Mouse (Mus musculus): Measurements from ENCODE around the gene Gm10031. TPM values are rescaled to one million over a fixed set of nuclear protein-coding genes. Genes with fewer than 3 reads are reported as not detected.

The Gm10031 gene
- polyA plus RNA-seq, 1 experiment from 2014 or later: 0.42 TPM

- peak; percentile 56 for TF ChIP-seq CTCF (IDR thresholded peaks at IDR 0.05; ENCODE audit: low read depth)
- 43% methylated on average over 4 of the region's 4 CpGs for WGBS
- no peaks in the 10 kb centered on the region for H3K4me1 ChIP-seq (ENCODE audit: insufficient read depth)
- H3K36me3 ChIP-seq (ENCODE audit: insufficient read depth): no peaks in the 10 kb centered on the region
- no peaks in the 10 kb centered on the region for H3K27me3 ChIP-seq (ENCODE audit: insufficient read depth, low read length)
- no peaks in the 10 kb centered on the region for H3K9me3 ChIP-seq (ENCODE audit: low read depth, low read length)
- no peak overlapping the region for H3K9ac ChIP-seq
- H3K4me3 ChIP-seq (ENCODE audit: low read depth, low read length): no peak overlapping the region
- ATAC-seq (ENCODE audit: insufficient read depth) (peak; percentile 66; the same call in 1 of the 2 replicates), DNase-seq (peak; percentile 67)
- H3K4me2 ChIP-seq: no peak overlapping the region
- no peak overlapping the region for H3K27ac ChIP-seq (ENCODE audit: low read depth)
Measured at GRCm38 (mm10) chr1:156539787-156540560, 16.2 kb downstream of the Gm10031 start.

GRCm38 (mm10) chr1:156543999-156544398 is 20.2 kb downstream of the Gm10031 start:
- TF ChIP-seq CTCF (IDR thresholded peaks at IDR 0.05; ENCODE audit: low read depth): no peak
- Histone ChIP-seq H3K27ac (ENCODE audit: low read depth) (no peak overlapping the region), H3K4me1 (ENCODE audit: insufficient read depth) (no peaks in the 10 kb centered on the region), H3K9ac (no peak overlapping the region), H3K27me3 (ENCODE audit: insufficient read depth, low read length) (no peaks in the 10 kb centered on the region), H3K4me2 (no peak overlapping the region), H3K36me3 (ENCODE audit: insufficient read depth) (no peaks in the 10 kb centered on the region), H3K9me3 (ENCODE audit: low read depth, low read length) (no peaks in the 10 kb centered on the region), H3K4me3 (ENCODE audit: low read depth, low read length) (no peak overlapping the region)
- ATAC-seq (ENCODE audit: insufficient read depth) (no peak), DNase-seq (peak; percentile 23)
- WGBS: 13% methylated on average over 12 of the region's 12 CpGs

- DNase-seq: peak; percentile 95
- 7% methylated on average over 57 of the region's 60 CpGs for WGBS
- Histone ChIP-seq H3K9ac (peak within 1 kb of the TSS; percentile 98), H3K4me1 (ENCODE audit: insufficient read depth) (no peaks in the 10 kb centered on the region), H3K36me3 (ENCODE audit: insufficient read depth) (no peaks in the 10 kb centered on the region), H3K4me3 (ENCODE audit: low read depth, low read length) (peak within 1 kb of the TSS; percentile 98), H3K9me3 (ENCODE audit: low read depth, low read length) (no peaks in the 10 kb centered on the region), H3K4me2 (peak within 1 kb of the TSS; percentile 59), H3K27me3 (ENCODE audit: insufficient read depth, low read length) (no peaks in the 10 kb centered on the region), H3K27ac (ENCODE audit: low read depth) (peak within 1 kb of the TSS; percentile 93)
- TF ChIP-seq CTCF (IDR thresholded peaks at IDR 0.05; ENCODE audit: low read depth): no peak
- ATAC-seq (ENCODE audit: insufficient read depth): peak; percentile 97
Measured at GRCm38 (mm10) chr1:156558024-156558930, 34.5 kb downstream of the Gm10031 start, which contains the start of gene Abl2. TSS of gene Abl2 (plus strand) at chr1:156558786.

- Histone ChIP-seq H3K36me3 (ENCODE audit: insufficient read depth) (no peaks in the 10 kb centered on the region), H3K27ac (ENCODE audit: low read depth) (peak overlapping the region; percentile 93), H3K4me1 (ENCODE audit: insufficient read depth) (no peaks in the 10 kb centered on the region), H3K27me3 (ENCODE audit: insufficient read depth, low read length) (no peaks in the 10 kb centered on the region), H3K4me2 (peak overlapping the region; percentile 59), H3K9me3 (ENCODE audit: low read depth, low read length) (no peaks in the 10 kb centered on the region), H3K9ac (peak overlapping the region; percentile 98), H3K4me3 (ENCODE audit: low read depth, low read length) (peak overlapping the region; percentile 98)
- peak; percentile 62 for ATAC-seq (ENCODE audit: insufficient read depth)
- TF ChIP-seq CTCF (IDR thresholded peaks at IDR 0.05; ENCODE audit: low read depth): no peak
- WGBS: 1% methylated on average over 50 of the region's 66 CpGs
- peak; percentile 53 for DNase-seq
Measured at GRCm38 (mm10) chr1:156558950-156559640, 35.3 kb downstream of the Gm10031 start.

GRCm38 (mm10) chr1:156559641-156560020 is 35.8 kb downstream of the Gm10031 start:
- peak; percentile 39 for DNase-seq
- no peak for ATAC-seq (ENCODE audit: insufficient read depth)
- H3K27me3 ChIP-seq (ENCODE audit: insufficient read depth, low read length): no peaks in the 10 kb centered on the region
- H3K4me3 ChIP-seq (ENCODE audit: low read depth, low read length): peak overlapping the region; percentile 98
- no peaks in the 10 kb centered on the region for H3K9me3 ChIP-seq (ENCODE audit: low read depth, low read length)
- peak overlapping the region; percentile 98 for H3K9ac ChIP-seq
- H3K27ac ChIP-seq (ENCODE audit: low read depth): no peak overlapping the region
- 8% methylated on average over 8 of the region's 8 CpGs for WGBS
- no peaks in the 10 kb centered on the region for H3K36me3 ChIP-seq (ENCODE audit: insufficient read depth)
- TF ChIP-seq CTCF (IDR thresholded peaks at IDR 0.05; ENCODE audit: low read depth): no peak
- H3K4me1 ChIP-seq (ENCODE audit: insufficient read depth): no peaks in the 10 kb centered on the region
- peak overlapping the region; percentile 59 for H3K4me2 ChIP-seq

- 87% methylated on average over 9 of the region's 9 CpGs for WGBS
- no peak for ATAC-seq (ENCODE audit: insufficient read depth)
- no peak overlapping the region for H3K27ac ChIP-seq (ENCODE audit: low read depth)
- no peaks in the 10 kb centered on the region for H3K4me1 ChIP-seq (ENCODE audit: insufficient read depth)
- no peaks in the 10 kb centered on the region for H3K36me3 ChIP-seq (ENCODE audit: insufficient read depth)
- no peak for TF ChIP-seq CTCF (IDR thresholded peaks at IDR 0.05; ENCODE audit: low read depth)
- H3K4me3 ChIP-seq (ENCODE audit: low read depth, low read length): no peak overlapping the region
- H3K4me2 ChIP-seq: peak overlapping the region; percentile 59
- H3K9me3 ChIP-seq (ENCODE audit: low read depth, low read length): no peaks in the 10 kb centered on the region
- DNase-seq: no peak
- H3K27me3 ChIP-seq (ENCODE audit: insufficient read depth, low read length): no peaks in the 10 kb centered on the region
- no peak overlapping the region for H3K9ac ChIP-seq
Measured at GRCm38 (mm10) chr1:156560500-156560899, 36.7 kb downstream of the Gm10031 start.

Data from lung, embryonic 14.5 days (tissue).